Mouse (Mus musculus) left cerebral cortex, adult 18-20 months (tissue): ENCODE results near the gene Lpp. TPM values are rescaled to one million over a fixed set of nuclear protein-coding genes. Genes with fewer than 3 reads are reported as not detected.

Experiments
- DNase-seq, 2 experiments: peaks; one replicate each; pipeline ENCODE4 v3.0.0; 2021 to 2022; ENCODE audit warnings: low spot score in 2 of 2, mixed read lengths in 1 of 2
- total RNA-seq, 2 experiments: library from RNA; stranded (reverse); gene quantifications; 2 replicates each; pipeline ENCODE4 v1.2.3; 2021

The Lpp gene
- total RNA-seq, 2 experiments from 2014 or later = 5.0 to 6.2 TPM

- DNase-seq = no peak
Measured at GRCm38 (mm10) chr16:24398893-24399292, 5.6 kb downstream of the Lpp start.

GRCm38 (mm10) chr16:24399524-24399923, 6.2 kb downstream of the Lpp start:
- no peak for DNase-seq

GRCm38 (mm10) chr16:24400776-24401175, 7.5 kb downstream of the Lpp start:
- no peak for DNase-seq

- DNase-seq = no peak
Measured at GRCm38 (mm10) chr16:24402801-24403200, 9.5 kb downstream of the Lpp start.

- DNase-seq = no peak
Measured at GRCm38 (mm10) chr16:24403733-24404380, 10.6 kb downstream of the Lpp start.

GRCm38 (mm10) chr16:24406521-24406920, 13.2 kb downstream of the Lpp start:
- DNase-seq = no peak

GRCm38 (mm10) chr16:24411281-24411680, 18.0 kb downstream of the Lpp start:
- no peak for DNase-seq

- DNase-seq = no peak
Measured at GRCm38 (mm10) chr16:24412193-24412592, 18.9 kb downstream of the Lpp start.

- no peak for DNase-seq
Measured at GRCm38 (mm10) chr16:24413059-24413458, 19.8 kb downstream of the Lpp start.

GRCm38 (mm10) chr16:24418022-24418421, 24.7 kb downstream of the Lpp start:
- no peak for DNase-seq

GRCm38 (mm10) chr16:24420603-24421120, 27.4 kb downstream of the Lpp start:
- no peak for DNase-seq

- no peak for DNase-seq
Measured at GRCm38 (mm10) chr16:24421687-24422418, 28.5 kb downstream of the Lpp start.

GRCm38 (mm10) chr16:24423196-24423595, 29.9 kb downstream of the Lpp start:
- DNase-seq = no peak

- no peak for DNase-seq
Measured at GRCm38 (mm10) chr16:24423751-24424150, 30.4 kb downstream of the Lpp start.

- no peak for DNase-seq
Measured at GRCm38 (mm10) chr16:24424356-24424977, 31.2 kb downstream of the Lpp start.

- DNase-seq = no peak
Measured at GRCm38 (mm10) chr16:24425816-24426215, 32.5 kb downstream of the Lpp start.

- DNase-seq = no peak
Measured at GRCm38 (mm10) chr16:24427606-24428005, 34.3 kb downstream of the Lpp start.

- no peak for DNase-seq
Measured at GRCm38 (mm10) chr16:24428055-24428454, 34.7 kb downstream of the Lpp start.

- DNase-seq = no peak
Measured at GRCm38 (mm10) chr16:24428742-24429141, 35.4 kb downstream of the Lpp start.

- DNase-seq = no peak
Measured at GRCm38 (mm10) chr16:24429691-24430090, 36.4 kb downstream of the Lpp start.

- DNase-seq = no peak
Measured at GRCm38 (mm10) chr16:24431808-24432207, 38.5 kb downstream of the Lpp start.

GRCm38 (mm10) chr16:24433563-24433962, 40.3 kb downstream of the Lpp start:
- DNase-seq = no peak
